Mouse (Mus musculus) left cerebral cortex, postnatal 10 days (tissue): ENCODE measurements around the gene Zfp580. TPM values are rescaled to one million over a fixed set of nuclear protein-coding genes. Genes with fewer than 3 reads are reported as not detected.
A peak's percentile ranks its signal among the peaks of the same experiment; 100 is the strongest.

Source experiments
- DNase-seq, 2 experiments: peaks; one replicate each; pipeline ENCODE4 v3.0.0; 2021 to 2022; ENCODE audit warnings: low spot score in 2 of 2, mixed read lengths in 1 of 2; ENCODE audit errors: extremely low spot score in 1 of 2
- intact Hi-C: fragments of 180-260 bp; cut with DNase I; formaldehyde crosslinking; loops from one replicate; pipeline ENCODE4 v1.15.1; 2025
- total RNA-seq, 2 experiments: library from RNA; stranded (reverse); gene quantifications; 2 replicates each; pipeline ENCODE4 v1.2.3; 2021

The Zfp580 gene
- total RNA-seq, 2 experiments from 2014 or later: 68.9 to 71.0 TPM

GRCm38 (mm10) chr7:5030554-5031275 is 20.6 kb upstream of the Zfp580 start:
- peak in 1 of 2 experiments; percentile 36 for DNase-seq
- intact Hi-C loops: no loop called here

- DNase-seq: no peak
- intact Hi-C loops: no loop called here
Measured at GRCm38 (mm10) chr7:5031496-5031895, 19.8 kb upstream of the Zfp580 start.

GRCm38 (mm10) chr7:5033818-5034217 is 17.5 kb upstream of the Zfp580 start, which contains the start of gene 4632433K11Rik:
Gene 4632433K11Rik, plus strand, starts transcription at chr7:5034118.
- DNase-seq: no peak
- intact Hi-C loops: no loop called here

GRCm38 (mm10) chr7:5035628-5036027 is 15.7 kb upstream of the Zfp580 start:
- intact Hi-C loops: no loop called here
- DNase-seq: peak in 1 of 2 experiments; percentile 30

GRCm38 (mm10) chr7:5036136-5036535 is 15.2 kb upstream of the Zfp580 start:
- no peak for DNase-seq
- intact Hi-C loops: no loop called here

- no peak for DNase-seq
- intact Hi-C loops: no loop called here
Measured at GRCm38 (mm10) chr7:5037026-5037425, 14.3 kb upstream of the Zfp580 start.

GRCm38 (mm10) chr7:5037467-5037866 is 13.9 kb upstream of the Zfp580 start:
- DNase-seq: no peak
- intact Hi-C loops: no loop called here

GRCm38 (mm10) chr7:5038109-5038732 is 13.1 kb upstream of the Zfp580 start, which contains the start of gene Zfp784:
Gene Zfp784, minus strand, starts transcription at chr7:5038446.
- peak; percentile 82 to 96 for DNase-seq
- intact Hi-C loops: no loop called here

- intact Hi-C loops: no loop called here
- no peak for DNase-seq
Measured at GRCm38 (mm10) chr7:5038940-5039339, 12.4 kb upstream of the Zfp580 start.

GRCm38 (mm10) chr7:5044981-5045380 is 6.4 kb upstream of the Zfp580 start:
- intact Hi-C loops: loop anchor here (5.0 kb wide), 1 partner anchor 103 kb away; no protein-coding TSS in a partner anchor

GRCm38 (mm10) chr7:5046112-5046511 is 5.2 kb upstream of the Zfp580 start:
- no peak for DNase-seq
- intact Hi-C loops: loop anchor here (5.0 kb wide), 1 partner anchor 104 kb away; no protein-coding TSS in a partner anchor

More at GRCm38 (mm10) chr7:5044981-5045380, 6.4 kb upstream of the Zfp580 start:
- DNase-seq: no peak

GRCm38 (mm10) chr7:5047313-5047712 is 4.0 kb upstream of the Zfp580 start:
- no peak for DNase-seq
- intact Hi-C loops: loop anchor here (5.0 kb wide), 1 partner anchor 105 kb away; no protein-coding TSS in a partner anchor

- DNase-seq: no peak
Measured at GRCm38 (mm10) chr7:5052438-5052837, 1.1 kb downstream of the Zfp580 start.

GRCm38 (mm10) chr7:5052931-5053343 is 1.6 kb downstream of the Zfp580 start:
- intact Hi-C loops: no loop called here
- DNase-seq: peak in 1 of 2 experiments; percentile 61

More at GRCm38 (mm10) chr7:5052438-5052837, 1.1 kb downstream of the Zfp580 start:
- intact Hi-C loops: no loop called here

- DNase-seq: peak in 1 of 2 experiments; percentile 67
- intact Hi-C loops: no loop called here
Measured at GRCm38 (mm10) chr7:5053456-5054179, 2.3 kb downstream of the Zfp580 start.

- DNase-seq: peak; percentile 59 to 87
- intact Hi-C loops: no loop called here
Measured at GRCm38 (mm10) chr7:5056651-5057263, 5.4 kb downstream of the Zfp580 start.

- intact Hi-C loops: no loop called here
Measured at GRCm38 (mm10) chr7:5057381-5057780, 6.0 kb downstream of the Zfp580 start.

GRCm38 (mm10) chr7:5057804-5058203 is 6.5 kb downstream of the Zfp580 start:
- DNase-seq: no peak
- intact Hi-C loops: no loop called here

More at GRCm38 (mm10) chr7:5057381-5057780, 6.0 kb downstream of the Zfp580 start:
- DNase-seq: peak in 1 of 2 experiments; percentile 29

GRCm38 (mm10) chr7:5058631-5059030 is 7.3 kb downstream of the Zfp580 start:
- intact Hi-C loops: no loop called here
- no peak for DNase-seq
